In the genomic region with DNA sequence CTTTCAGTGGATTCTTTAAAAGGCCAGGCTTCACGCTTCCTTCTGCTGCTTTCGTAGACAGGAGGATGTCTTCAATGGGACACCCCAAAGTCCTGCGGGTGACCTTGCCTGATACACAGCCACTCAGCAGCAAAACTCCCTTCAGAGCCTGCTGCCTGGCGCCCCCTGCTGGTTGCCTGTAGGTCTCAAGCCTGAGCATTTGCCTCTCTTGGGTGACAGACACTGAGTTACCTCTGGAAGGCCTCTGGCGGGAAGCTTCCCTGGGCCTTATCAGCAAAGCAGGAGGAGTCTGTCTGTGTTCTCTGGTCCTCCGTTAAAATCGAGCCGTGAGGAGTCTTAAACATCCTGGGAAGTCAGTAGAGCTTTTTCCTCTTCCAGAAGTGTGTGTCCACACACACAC, we compare ENCODE assay signal across 8 mouse cellular contexts. TPM values are rescaled to one million over a fixed set of nuclear protein-coding genes. Genes with fewer than 3 reads are reported as not detected.
DNase-seq lines count a peak whose midpoint lies in the region; ATAC-seq and TF ChIP-seq lines count a peak whose summit lies in the region.

No protein-coding gene starts in this region.

- H3K36me3 ChIP-seq in small intestine, adult 2 months (ENCODE audit: control insufficient read depth, insufficient read depth, low read length) = peaks cover 17% of the 10 kb centered on the region

- no peak overlapping the region for H3K27ac ChIP-seq in small intestine, adult 2 months (ENCODE audit: insufficient read depth, low read depth, low read length)

- no peak for ATAC-seq in cerebellum, adult (ENCODE audit: insufficient number of reproducible peaks, low FRiP score, low TSS enrichment)

- TF ChIP-seq POLR2A in small intestine, adult 2 months (IDR thresholded peaks at IDR 0.05; ENCODE audit: low read depth, low read length) = no peak

- H3K4me3 ChIP-seq in small intestine, adult 2 months (ENCODE audit: low read depth, low read length) = no peak overlapping the region

- H3K27me3 ChIP-seq in small intestine, adult 2 months (ENCODE audit: control insufficient read depth, insufficient read depth, low read length) = no peaks in the 10 kb centered on the region

- H3K4me1 ChIP-seq in small intestine, adult 2 months (ENCODE audit: control insufficient read depth, insufficient read depth, insufficient read length, low read length) = peaks cover 33% of the 10 kb centered on the region

- 29% methylated on average over 8 of the region's 8 CpGs for WGBS in small intestine, adult 2 months

- peak; percentile 97 for TF ChIP-seq CTCF in small intestine, adult 2 months (IDR thresholded peaks at IDR 0.05; ENCODE audit: extremely low read depth, insufficient read length, insufficient replicate concordance, low read depth, low read length)

- peak; percentile 66 for DNase-seq in cerebellum, adult 11 months
- DNase-seq in WW6 (ENCODE audit: low read depth, low spot score) = peak; percentile 50
- peak; percentile 73 to 79 for DNase-seq in cerebellum, postnatal 36 days
- peak; percentile 76 to 93 for DNase-seq in heart, adult 18-20 months
- DNase-seq in layer of hippocampus, postnatal 10 days (ENCODE audit: low spot score in 2 of 2) = peak; percentile 83 to 84
- DNase-seq in lung, postnatal 14 days = peak; percentile 91

RNA-seq across cellular contexts. Expression of a gene that starts 49.3 kb away (rescaled TPM):
- 10 to 100 TPM; 31.0 to 32.9 TPM for total RNA-seq in heart, adult 18-20 months (2021)
- 10 to 100 TPM; 12.7 to 13.1 TPM for total RNA-seq in layer of hippocampus, postnatal 10 days (2021)
- 28.0 and 66.3 TPM in 2 replicates for polyA plus RNA-seq in small intestine, adult 2 months (2012; rRNA removed)

RNA-seq across cellular contexts. Expression of a gene that starts 50.7 kb away (rescaled TPM):
- total RNA-seq in heart, adult 18-20 months (2021) = 10 to 100 TPM; 45.2 to 58.1 TPM
- total RNA-seq in layer of hippocampus, postnatal 10 days (2021) = 10 to 100 TPM; 37.9 to 38.9 TPM
- polyA plus RNA-seq in small intestine, adult 2 months (2012; rRNA removed) = 2.0 and 3.1 TPM in 2 replicates
